Mouse (Mus musculus): ENCODE data around the gene Pigm. TPM values are rescaled to one million over a fixed set of nuclear protein-coding genes. Genes with fewer than 3 reads are reported as not detected.

Gene Pigm
- polyA plus RNA-seq, 1 experiment from 2014 or later: 5.7 TPM

GRCm38 (mm10) chr1:172415061-172415460 lies 38.7 kb downstream of the Pigm start:
- WGBS: 78% methylated on average over 7 of the region's 7 CpGs

GRCm38 (mm10) chr1:172418173-172418572 lies 41.8 kb downstream of the Pigm start:
- Histone ChIP-seq H3K9ac (no peak overlapping the region), H3K9me3 (no peaks in the 10 kb centered on the region), H3K36me3 (no peaks in the 10 kb centered on the region), H3K4me3 (no peak overlapping the region), H3K4me1 (no peaks in the 10 kb centered on the region), H3K27me3 (no peaks in the 10 kb centered on the region), H3K4me2 (no peak overlapping the region), H3K27ac (no peak overlapping the region)
- WGBS: 25% methylated on average over 6 of the region's 6 CpGs
- no peak for ATAC-seq (ENCODE audit: borderline replicate concordance, extremely low read depth, low FRiP score, low TSS enrichment)

More at GRCm38 (mm10) chr1:172415061-172415460, 38.7 kb downstream of the Pigm start:
- Histone ChIP-seq H3K9me3 (no peaks in the 10 kb centered on the region), H3K27ac (no peak overlapping the region), H3K27me3 (no peaks in the 10 kb centered on the region), H3K36me3 (no peaks in the 10 kb centered on the region), H3K4me1 (no peaks in the 10 kb centered on the region), H3K4me3 (no peak overlapping the region), H3K4me2 (no peak overlapping the region), H3K9ac (no peak overlapping the region)
- ATAC-seq (ENCODE audit: borderline replicate concordance, extremely low read depth, low FRiP score, low TSS enrichment): no peak

- 55% methylated on average over 3 of the region's 3 CpGs for WGBS
- Histone ChIP-seq H3K9me3 (no peaks in the 10 kb centered on the region), H3K36me3 (no peaks in the 10 kb centered on the region), H3K4me3 (no peak overlapping the region), H3K4me1 (no peaks in the 10 kb centered on the region), H3K9ac (no peak overlapping the region), H3K27ac (no peak overlapping the region), H3K27me3 (no peaks in the 10 kb centered on the region), H3K4me2 (no peak overlapping the region)
- no peak for ATAC-seq (ENCODE audit: borderline replicate concordance, extremely low read depth, low FRiP score, low TSS enrichment)
Observed at GRCm38 (mm10) chr1:172418642-172419041, 42.3 kb downstream of the Pigm start.

- Histone ChIP-seq H3K4me2 (no peak overlapping the region), H3K4me3 (no peak overlapping the region), H3K36me3 (no peaks in the 10 kb centered on the region), H3K4me1 (no peaks in the 10 kb centered on the region), H3K9ac (no peak overlapping the region), H3K9me3 (no peaks in the 10 kb centered on the region), H3K27ac (no peak overlapping the region), H3K27me3 (no peaks in the 10 kb centered on the region)
- ATAC-seq (ENCODE audit: borderline replicate concordance, extremely low read depth, low FRiP score, low TSS enrichment): no peak
- 67% methylated on average over 6 of the region's 6 CpGs for WGBS
Observed at GRCm38 (mm10) chr1:172420181-172420580, 43.8 kb downstream of the Pigm start.

DNA sequence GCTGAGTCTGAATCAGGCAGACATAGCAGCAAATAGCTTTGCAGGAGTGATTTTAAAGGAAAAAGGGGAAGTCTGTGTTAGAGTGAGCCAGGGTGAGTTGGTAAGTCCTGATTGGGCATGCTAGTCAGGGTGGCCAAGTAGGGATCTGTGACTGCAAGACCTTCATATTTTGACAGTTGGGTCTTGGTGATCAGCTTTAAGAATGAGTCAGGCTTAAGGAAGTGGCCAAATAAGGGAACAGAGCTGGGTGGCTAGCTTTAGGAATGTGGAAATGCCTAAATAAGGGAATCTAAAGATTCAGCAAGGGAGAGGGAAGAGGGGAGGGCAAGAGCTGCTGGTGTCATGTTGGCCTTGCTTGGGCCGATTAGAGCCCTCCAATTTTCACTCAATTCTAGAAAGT lies 47.0 kb downstream of the Pigm start:
- Histone ChIP-seq H3K9me3 (no peaks in the 10 kb centered on the region), H3K4me2 (no peak overlapping the region), H3K27ac (no peak overlapping the region), H3K36me3 (no peaks in the 10 kb centered on the region), H3K9ac (no peak overlapping the region), H3K4me1 (no peaks in the 10 kb centered on the region), H3K4me3 (no peak overlapping the region), H3K27me3 (no peaks in the 10 kb centered on the region)
- 37% methylated on average over 1 of the region's 1 CpGs for WGBS
- peak; percentile 27; the same call in 1 of the 2 replicates for ATAC-seq (ENCODE audit: borderline replicate concordance, extremely low read depth, low FRiP score, low TSS enrichment)

- Histone ChIP-seq H3K4me1 (peaks cover under 1% of the 10 kb centered on the region), H3K9me3 (no peaks in the 10 kb centered on the region), H3K9ac (no peak overlapping the region), H3K36me3 (no peaks in the 10 kb centered on the region), H3K27me3 (no peaks in the 10 kb centered on the region), H3K4me2 (no peak overlapping the region), H3K4me3 (no peak overlapping the region), H3K27ac (no peak overlapping the region)
- 72% methylated on average over 1 of the region's 1 CpGs for WGBS
- ATAC-seq (ENCODE audit: borderline replicate concordance, extremely low read depth, low FRiP score, low TSS enrichment): no peak
Observed at GRCm38 (mm10) chr1:172426419-172426818, 50.1 kb downstream of the Pigm start.

GRCm38 (mm10) chr1:172427841-172428240 lies 51.5 kb downstream of the Pigm start:
- no peak overlapping the region for H3K4me2 ChIP-seq
- H3K9ac ChIP-seq: no peak overlapping the region
- no peak for ATAC-seq (ENCODE audit: borderline replicate concordance, extremely low read depth, low FRiP score, low TSS enrichment)
- peaks cover 14% of the 10 kb centered on the region for H3K4me1 ChIP-seq
- H3K9me3 ChIP-seq: no peaks in the 10 kb centered on the region
- H3K27ac ChIP-seq: no peak overlapping the region
- H3K4me3 ChIP-seq: no peak overlapping the region
- H3K36me3 ChIP-seq: no peaks in the 10 kb centered on the region
- no peaks in the 10 kb centered on the region for H3K27me3 ChIP-seq
- WGBS: 89% methylated on average over 3 of the region's 3 CpGs

- no peak overlapping the region for H3K27ac ChIP-seq
- no peaks in the 10 kb centered on the region for H3K36me3 ChIP-seq
- H3K9me3 ChIP-seq: no peaks in the 10 kb centered on the region
- H3K27me3 ChIP-seq: no peaks in the 10 kb centered on the region
- ATAC-seq (ENCODE audit: borderline replicate concordance, extremely low read depth, low FRiP score, low TSS enrichment): no peak
- no peak overlapping the region for H3K9ac ChIP-seq
- H3K4me3 ChIP-seq: no peak overlapping the region
- H3K4me2 ChIP-seq: no peak overlapping the region
- 32% methylated on average over 1 of the region's 1 CpGs for WGBS
- H3K4me1 ChIP-seq: peaks cover 16% of the 10 kb centered on the region
Observed at GRCm38 (mm10) chr1:172428614-172429013, 52.3 kb downstream of the Pigm start.

GRCm38 (mm10) chr1:172430731-172431220 lies 54.4 kb downstream of the Pigm start:
- Histone ChIP-seq H3K27me3 (no peaks in the 10 kb centered on the region), H3K4me2 (no peak overlapping the region), H3K9me3 (no peaks in the 10 kb centered on the region), H3K27ac (no peak overlapping the region), H3K4me1 (peaks cover 16% of the 10 kb centered on the region), H3K4me3 (no peak overlapping the region), H3K9ac (no peak overlapping the region), H3K36me3 (no peaks in the 10 kb centered on the region)
- ATAC-seq (ENCODE audit: borderline replicate concordance, extremely low read depth, low FRiP score, low TSS enrichment): no peak
- WGBS: 49% methylated on average over 9 of the region's 9 CpGs

DNA sequence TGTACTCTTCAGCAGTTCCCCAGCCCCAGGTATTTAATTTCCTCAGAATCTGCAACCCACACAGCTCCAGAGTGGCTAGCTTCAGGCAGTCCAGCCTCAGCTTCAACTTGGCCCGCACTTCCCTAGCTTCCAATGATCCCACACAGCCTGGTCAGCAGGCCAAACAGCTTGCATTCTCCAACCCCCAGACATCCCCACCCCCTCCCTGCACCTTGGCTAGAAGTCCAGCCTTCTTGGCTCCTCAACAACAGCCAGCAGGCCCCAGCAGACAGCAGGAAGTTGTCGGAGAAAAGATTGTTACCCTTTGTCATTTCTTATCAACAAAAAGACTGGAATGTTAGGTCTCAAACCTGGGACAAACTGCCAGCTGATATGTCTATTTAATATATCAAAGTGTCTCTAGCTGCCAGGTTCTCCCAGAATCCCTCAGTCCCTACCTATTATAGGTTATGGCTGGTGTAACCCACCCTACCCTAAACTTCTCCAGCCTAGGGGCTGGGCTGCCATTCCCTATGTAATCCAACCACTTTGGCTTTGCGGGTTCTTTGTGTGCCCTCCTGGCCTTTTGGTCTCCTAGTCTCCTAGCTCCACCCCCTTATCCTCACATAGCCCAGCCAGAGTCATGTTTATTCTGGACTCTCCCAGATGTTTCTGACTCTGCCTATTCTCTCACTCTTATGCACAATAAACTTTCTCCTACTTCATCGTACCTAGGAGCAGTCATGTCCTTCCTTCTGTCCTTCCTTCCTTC lies 55.7 kb downstream of the Pigm start:
- H3K27ac ChIP-seq: no peak overlapping the region; the same call in 1 of the 2 replicates
- peak; percentile 76 for ATAC-seq (ENCODE audit: borderline replicate concordance, extremely low read depth, low FRiP score, low TSS enrichment)
- H3K36me3 ChIP-seq: no peaks in the 10 kb centered on the region

DNA sequence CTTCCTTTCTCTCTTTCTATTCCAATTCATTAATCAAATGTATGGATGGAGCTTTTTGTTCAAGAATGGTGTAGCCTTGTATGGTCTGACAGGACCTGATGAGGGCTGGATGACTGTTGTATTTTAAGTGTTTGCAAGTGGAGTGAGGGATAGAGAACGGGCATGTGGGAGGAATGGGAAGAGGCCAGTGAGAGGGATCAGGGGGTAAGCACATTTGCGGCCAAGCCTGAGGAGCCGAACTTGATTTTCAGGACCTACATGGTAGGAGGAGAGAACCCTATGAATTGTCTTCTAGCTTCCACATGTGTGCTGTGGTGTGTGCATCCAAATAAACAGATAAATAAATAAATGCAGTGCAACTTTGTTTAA lies 56.2 kb downstream of the Pigm start:
- H3K9me3 ChIP-seq: no peaks in the 10 kb centered on the region
- H3K4me3 ChIP-seq: no peak overlapping the region
- WGBS: 60% methylated on average over 3 of the region's 3 CpGs
- H3K4me1 ChIP-seq: peaks cover 16% of the 10 kb centered on the region
- no peak overlapping the region for H3K4me2 ChIP-seq
- ATAC-seq (ENCODE audit: borderline replicate concordance, extremely low read depth, low FRiP score, low TSS enrichment): no peak
- no peak overlapping the region; the same call in 1 of the 2 replicates for H3K27ac ChIP-seq
- H3K9ac ChIP-seq: no peak overlapping the region
- H3K27me3 ChIP-seq: no peaks in the 10 kb centered on the region
- H3K36me3 ChIP-seq: no peaks in the 10 kb centered on the region

More for the DNA sequence above, 55.7 kb downstream of the Pigm start:
- no peak overlapping the region for H3K4me3 ChIP-seq
- no peak overlapping the region for H3K4me2 ChIP-seq
- WGBS: 9% methylated on average over 4 of the region's 4 CpGs
- H3K4me1 ChIP-seq: peaks cover 16% of the 10 kb centered on the region
- no peak overlapping the region for H3K9ac ChIP-seq
- H3K27me3 ChIP-seq: no peaks in the 10 kb centered on the region
- H3K9me3 ChIP-seq: no peaks in the 10 kb centered on the region

GRCm38 (mm10) chr1:172433012-172433850 lies 56.9 kb downstream of the Pigm start:
- Histone ChIP-seq H3K9me3 (no peaks in the 10 kb centered on the region), H3K4me3 (no peak overlapping the region), H3K27me3 (no peaks in the 10 kb centered on the region), H3K4me2 (no peak overlapping the region), H3K27ac (no peak overlapping the region), H3K4me1 (peaks cover 16% of the 10 kb centered on the region), H3K9ac (no peak overlapping the region), H3K36me3 (no peaks in the 10 kb centered on the region)
- WGBS: 55% methylated on average over 20 of the region's 20 CpGs
- ATAC-seq (ENCODE audit: borderline replicate concordance, extremely low read depth, low FRiP score, low TSS enrichment): no peak

All from lung, embryonic 15.5 days (tissue).